Mouse (Mus musculus) liver, embryonic 16.5 days (tissue): ENCODE measurements around the gene Znrd1as. TPM values are rescaled to one million over a fixed set of nuclear protein-coding genes. Genes with fewer than 3 reads are reported as not detected.

Experiments used
- ATAC-seq: fragments of 200-750 bp; cut with Nextera tagmentation; 2 replicates; pipeline ENCODE4 v1.8.0; 2017; ENCODE audit warnings: low read depth, mild to moderate bottlenecking, moderate number of reproducible peaks, moderate library complexity
- H3K27ac ChIP-seq: fragments of 300-500 bp; sonication (generic); 2 replicates; pipeline ENCODE4 v1.5.1; 2014; ENCODE audit warnings: mild to moderate bottlenecking, low read length
- H3K27me3 ChIP-seq: fragments of 300-500 bp; sonication (generic); 2 replicates; pipeline ENCODE4 v1.6.1; 2014; ENCODE audit warnings: low read depth, low read length, mixed read lengths; ENCODE audit not compliant: control insufficient read depth, insufficient read depth
- H3K36me3 ChIP-seq: fragments of 300-500 bp; sonication (generic); 2 replicates; pipeline ENCODE4 v1.6.1; 2014; ENCODE audit warnings: mild to moderate bottlenecking; ENCODE audit not compliant: control insufficient read depth, insufficient read depth
- H3K4me1 ChIP-seq: fragments of 300-500 bp; sonication (generic); 2 replicates; pipeline ENCODE4 v1.6.1; 2014; ENCODE audit warnings: low read depth, low read length, mixed read lengths; ENCODE audit not compliant: control insufficient read depth
- H3K4me2 ChIP-seq: fragments of 300-500 bp; sonication (generic); 2 replicates; pipeline ENCODE4 v1.6.1; 2014; ENCODE audit warnings: low read depth, low read length, mixed read lengths
- H3K4me3 ChIP-seq: fragments of 300-500 bp; sonication (generic); 2 replicates; pipeline ENCODE4 v1.5.1; 2014; ENCODE audit warnings: low read depth, mild to moderate bottlenecking, low read length
- H3K9ac ChIP-seq: fragments of 300-500 bp; sonication (generic); 2 replicates; pipeline ENCODE4 v1.6.1; 2014; ENCODE audit warnings: low read depth, low read length
- H3K9me3 ChIP-seq: fragments of 300-500 bp; sonication (generic); replicated peaks from 2 replicates; pipeline ENCODE4 v1.6.1; 2016; ENCODE audit warnings: low read length; ENCODE audit not compliant: control insufficient read depth
- WGBS: fragments of 180-500 bp; shearing (Covaris S2); extraction: QIAGEN DNeasy Blood & Tissue Kit; methylation state at CpG from one replicate; pipeline ENCODE4 v1.1.7; 2014; ENCODE audit not compliant: insufficient replicate concordance; 5-methylcytosine and 5-hydroxymethylcytosine counted together
- polyA plus RNA-seq: library from polyadenylated mRNA; unstranded; fragments of >200 nt; fragmentation: Nextera tagmentation; extraction: Ambion mirVana; gene quantifications from 2 replicates; pipeline ENCODE4 v1.2.1, GENCODE M21; 2015

Znrd1as gene
- 2.5 and 3.0 TPM in 2 replicates for polyA plus RNA-seq

- Histone ChIP-seq H3K9ac (peak within 1 kb of the TSS; percentile 79), H3K9me3 (no peaks in the 10 kb centered on the region), H3K4me2 (peak within 1 kb of the TSS; percentile 91), H3K36me3 (no peaks in the 10 kb centered on the region), H3K27ac (peak within 1 kb of the TSS; percentile 67), H3K4me1 (peaks cover 11% of the 10 kb centered on the region), H3K27me3 (no peaks in the 10 kb centered on the region), H3K4me3 (peak within 1 kb of the TSS; percentile 80)
- ATAC-seq, result peak; percentile 98
- under 1% methylated on average over 46 of the region's 46 CpGs for WGBS
Measured at GRCm38 (mm10) chr17:36957999-36958743, at the start of gene Znrd1as, which contains the start of gene Znrd1. Znrd1as (plus strand) TSS chr17:36958592. Znrd1 (minus strand) TSS chr17:36958559.

GRCm38 (mm10) chr17:36909802-36910201 lies 48.6 kb upstream of the Znrd1as start:
- no peaks in the 10 kb centered on the region for H3K36me3 ChIP-seq
- WGBS, result 31% methylated on average over 4 of the region's 4 CpGs
- no peak for ATAC-seq
- H3K4me3 ChIP-seq, result no peak overlapping the region
- no peak overlapping the region for H3K9ac ChIP-seq
- no peak overlapping the region for H3K4me2 ChIP-seq
- no peak overlapping the region for H3K27ac ChIP-seq
- H3K27me3 ChIP-seq, result no peaks in the 10 kb centered on the region
- no peaks in the 10 kb centered on the region for H3K9me3 ChIP-seq
- H3K4me1 ChIP-seq, result no peaks in the 10 kb centered on the region

GRCm38 (mm10) chr17:36912031-36912430 lies 46.4 kb upstream of the Znrd1as start:
- WGBS, result 44% methylated on average over 2 of the region's 2 CpGs
- Histone ChIP-seq H3K4me2 (no peak overlapping the region), H3K9me3 (no peaks in the 10 kb centered on the region), H3K27ac (no peak overlapping the region), H3K36me3 (no peaks in the 10 kb centered on the region), H3K4me1 (no peaks in the 10 kb centered on the region), H3K4me3 (no peak overlapping the region), H3K9ac (no peak overlapping the region), H3K27me3 (peaks cover 7% of the 10 kb centered on the region)
- ATAC-seq, result no peak

GRCm38 (mm10) chr17:36914108-36914507 lies 44.3 kb upstream of the Znrd1as start:
- H3K27ac ChIP-seq, result no peak overlapping the region
- peaks cover 7% of the 10 kb centered on the region for H3K27me3 ChIP-seq
- H3K4me1 ChIP-seq, result no peaks in the 10 kb centered on the region
- no peak overlapping the region for H3K9ac ChIP-seq
- H3K4me2 ChIP-seq, result no peak overlapping the region
- no peak for ATAC-seq
- H3K36me3 ChIP-seq, result no peaks in the 10 kb centered on the region
- WGBS, result 7% methylated on average over 2 of the region's 2 CpGs
- H3K4me3 ChIP-seq, result no peak overlapping the region
- H3K9me3 ChIP-seq, result no peaks in the 10 kb centered on the region

GRCm38 (mm10) chr17:36915076-36915475 lies 43.3 kb upstream of the Znrd1as start:
- 8% methylated on average over 9 of the region's 9 CpGs for WGBS
- no peak for ATAC-seq

GRCm38 (mm10) chr17:36920239-36920638 lies 38.2 kb upstream of the Znrd1as start:
- no peaks in the 10 kb centered on the region for H3K9me3 ChIP-seq
- H3K27ac ChIP-seq, result no peak overlapping the region
- H3K9ac ChIP-seq, result no peak overlapping the region
- 47% methylated on average over 15 of the region's 15 CpGs for WGBS
- peaks cover 7% of the 10 kb centered on the region for H3K27me3 ChIP-seq
- H3K4me3 ChIP-seq, result no peak overlapping the region
- no peaks in the 10 kb centered on the region for H3K4me1 ChIP-seq
- H3K4me2 ChIP-seq, result no peak overlapping the region
- 0 out of 2 replicates have a peak, but pooled peaks have one; percentile 37 for ATAC-seq
- H3K36me3 ChIP-seq, result no peaks in the 10 kb centered on the region

More at GRCm38 (mm10) chr17:36915076-36915475, 43.3 kb upstream of the Znrd1as start:
- Histone ChIP-seq H3K9me3 (no peaks in the 10 kb centered on the region), H3K4me2 (no peak overlapping the region), H3K4me1 (no peaks in the 10 kb centered on the region), H3K4me3 (no peak overlapping the region), H3K36me3 (no peaks in the 10 kb centered on the region), H3K9ac (no peak overlapping the region), H3K27me3 (peaks cover 7% of the 10 kb centered on the region), H3K27ac (no peak overlapping the region)

- no peak for ATAC-seq
- WGBS, result 58% methylated on average over 4 of the region's 4 CpGs
Measured at GRCm38 (mm10) chr17:36922715-36923114, 35.7 kb upstream of the Znrd1as start.

GRCm38 (mm10) chr17:36923491-36923890 lies 34.9 kb upstream of the Znrd1as start:
- no peak overlapping the region for H3K4me2 ChIP-seq
- no peaks in the 10 kb centered on the region for H3K36me3 ChIP-seq
- H3K9ac ChIP-seq, result no peak overlapping the region
- H3K27ac ChIP-seq, result no peak overlapping the region
- no peak overlapping the region for H3K4me3 ChIP-seq
- no peaks in the 10 kb centered on the region; the same call in 1 of the 2 replicates for H3K27me3 ChIP-seq
- no peaks in the 10 kb centered on the region for H3K4me1 ChIP-seq
- no peak for ATAC-seq
- H3K9me3 ChIP-seq, result no peaks in the 10 kb centered on the region
- WGBS, result 44% methylated on average over 4 of the region's 4 CpGs

More at GRCm38 (mm10) chr17:36922715-36923114, 35.7 kb upstream of the Znrd1as start:
- Histone ChIP-seq H3K4me3 (no peak overlapping the region), H3K9ac (no peak overlapping the region), H3K9me3 (no peaks in the 10 kb centered on the region), H3K4me1 (no peaks in the 10 kb centered on the region), H3K27ac (no peak overlapping the region), H3K4me2 (no peak overlapping the region), H3K27me3 (no peaks in the 10 kb centered on the region; the same call in 1 of the 2 replicates), H3K36me3 (no peaks in the 10 kb centered on the region)

- no peak for ATAC-seq
- Histone ChIP-seq H3K36me3 (no peaks in the 10 kb centered on the region), H3K9ac (no peak overlapping the region), H3K27me3 (no peaks in the 10 kb centered on the region), H3K4me3 (no peak overlapping the region), H3K9me3 (no peaks in the 10 kb centered on the region), H3K4me1 (no peaks in the 10 kb centered on the region), H3K27ac (no peak overlapping the region), H3K4me2 (no peak overlapping the region)
- WGBS, result 44% methylated on average over 10 of the region's 10 CpGs
Measured at GRCm38 (mm10) chr17:36927496-36928120, 30.8 kb upstream of the Znrd1as start.
